Mouse (Mus musculus): ENCODE results near the gene Amhr2. TPM values are rescaled to one million over a fixed set of nuclear protein-coding genes. Genes with fewer than 3 reads are reported as not detected.

The Amhr2 gene
- 4.9 and 5.7 TPM in 2 replicates for polyA plus RNA-seq (2015; fragmentation: Nextera tagmentation; extraction: Ambion mirVana)

GRCm38 (mm10) chr15:102445146-102445545, at the start of gene Amhr2:
TSS of gene Amhr2 (plus strand) at chr15:102445367.
- Histone ChIP-seq H3K4me1 (replicated peaks) (peaks cover 4% of the 10 kb centered on the region; the same call in 1 of the 2 replicates), H3K4me2 (no peak within 1 kb of the TSS), H3K9me3 (replicated peaks) (no peaks in the 10 kb centered on the region), H3K27ac (no peak within 1 kb of the TSS), H3K36me3 (no peaks in the 10 kb centered on the region), H3K4me3 (no peak within 1 kb of the TSS), H3K27me3 (no peaks in the 10 kb centered on the region), H3K9ac (no peak within 1 kb of the TSS)
- ATAC-seq (replicated peaks; ENCODE audit: insufficient number of reproducible peaks, insufficient read depth, low FRiP score, low read depth), result no peak
- WGBS, result 71% methylated on average over 8 of the region's 8 CpGs

- Histone ChIP-seq H3K9ac (no peak overlapping the region), H3K4me1 (replicated peaks) (peaks cover 17% of the 10 kb centered on the region), H3K27me3 (no peaks in the 10 kb centered on the region), H3K27ac (peak overlapping the region; percentile 94), H3K4me2 (peak overlapping the region; percentile 72), H3K9me3 (replicated peaks) (no peaks in the 10 kb centered on the region), H3K36me3 (no peaks in the 10 kb centered on the region), H3K4me3 (peak overlapping the region; percentile 58; the same call in 1 of the 2 replicates)
- WGBS, result 28% methylated on average over 5 of the region's 5 CpGs
- no peak for ATAC-seq (replicated peaks; ENCODE audit: insufficient number of reproducible peaks, insufficient read depth, low FRiP score, low read depth)
Observed at GRCm38 (mm10) chr15:102398629-102399028, 46.5 kb upstream of the Amhr2 start.

- peak overlapping the region; percentile 69 for H3K9ac ChIP-seq
- peak; percentile 92 for ATAC-seq (replicated peaks; ENCODE audit: insufficient number of reproducible peaks, insufficient read depth, low FRiP score, low read depth)
- 2% methylated on average over 34 of the region's 34 CpGs for WGBS
- H3K27me3 ChIP-seq, result no peaks in the 10 kb centered on the region
- H3K36me3 ChIP-seq, result no peaks in the 10 kb centered on the region
- peak overlapping the region; percentile 94 for H3K27ac ChIP-seq
- H3K4me2 ChIP-seq, result peak overlapping the region; percentile 72
- H3K4me1 ChIP-seq (replicated peaks), result peaks cover 18% of the 10 kb centered on the region
- H3K9me3 ChIP-seq (replicated peaks), result no peaks in the 10 kb centered on the region
- peak overlapping the region; percentile 58 for H3K4me3 ChIP-seq
Observed at GRCm38 (mm10) chr15:102399229-102400221, 45.6 kb upstream of the Amhr2 start.

- Histone ChIP-seq H3K36me3 (no peaks in the 10 kb centered on the region), H3K4me3 (peak overlapping the region; percentile 58; the same call in 1 of the 2 replicates), H3K4me1 (replicated peaks) (peaks cover 16% of the 10 kb centered on the region), H3K27me3 (no peaks in the 10 kb centered on the region), H3K27ac (peak overlapping the region; percentile 94), H3K4me2 (peak overlapping the region; percentile 72; the same call in 1 of the 2 replicates), H3K9ac (peak overlapping the region; percentile 69; the same call in 1 of the 2 replicates), H3K9me3 (replicated peaks) (no peaks in the 10 kb centered on the region)
- WGBS, result 79% methylated on average over 10 of the region's 10 CpGs
- no peak for ATAC-seq (replicated peaks; ENCODE audit: insufficient number of reproducible peaks, insufficient read depth, low FRiP score, low read depth)
Observed at GRCm38 (mm10) chr15:102400476-102401045, 44.6 kb upstream of the Amhr2 start.

- 69% methylated on average over 2 of the region's 2 CpGs for WGBS
- H3K36me3 ChIP-seq, result no peaks in the 10 kb centered on the region
Observed at GRCm38 (mm10) chr15:102401278-102401677, 43.9 kb upstream of the Amhr2 start.

GRCm38 (mm10) chr15:102402210-102402609, 43.0 kb upstream of the Amhr2 start:
- Histone ChIP-seq H3K4me2 (no peak overlapping the region), H3K9me3 (replicated peaks) (no peaks in the 10 kb centered on the region), H3K4me3 (no peak overlapping the region), H3K27me3 (no peaks in the 10 kb centered on the region), H3K36me3 (no peaks in the 10 kb centered on the region), H3K4me1 (replicated peaks) (peaks cover 19% of the 10 kb centered on the region), H3K27ac (no peak overlapping the region), H3K9ac (no peak overlapping the region)
- 100% methylated on average over 3 of the region's 3 CpGs for WGBS
- ATAC-seq (replicated peaks; ENCODE audit: insufficient number of reproducible peaks, insufficient read depth, low FRiP score, low read depth), result no peak

More at GRCm38 (mm10) chr15:102401278-102401677, 43.9 kb upstream of the Amhr2 start:
- no peak overlapping the region for H3K4me2 ChIP-seq
- ATAC-seq (replicated peaks; ENCODE audit: insufficient number of reproducible peaks, insufficient read depth, low FRiP score, low read depth), result no peak
- H3K9me3 ChIP-seq (replicated peaks), result no peaks in the 10 kb centered on the region
- H3K4me3 ChIP-seq, result no peak overlapping the region
- H3K27ac ChIP-seq, result no peak overlapping the region
- H3K4me1 ChIP-seq (replicated peaks), result peaks cover 16% of the 10 kb centered on the region
- no peaks in the 10 kb centered on the region for H3K27me3 ChIP-seq
- no peak overlapping the region for H3K9ac ChIP-seq

GRCm38 (mm10) chr15:102404608-102405488, 40.3 kb upstream of the Amhr2 start:
- peak overlapping the region; percentile 77 for H3K4me2 ChIP-seq
- no peak; the same call in 1 of the 2 replicates for ATAC-seq (replicated peaks; ENCODE audit: insufficient number of reproducible peaks, insufficient read depth, low FRiP score, low read depth)
- 16% methylated on average over 34 of the region's 34 CpGs for WGBS
- peak overlapping the region; percentile 79 for H3K4me3 ChIP-seq
- peaks cover 36% of the 10 kb centered on the region for H3K4me1 ChIP-seq (replicated peaks)
- H3K9ac ChIP-seq, result peak overlapping the region; percentile 77
- no peaks in the 10 kb centered on the region for H3K9me3 ChIP-seq (replicated peaks)
- no peaks in the 10 kb centered on the region for H3K27me3 ChIP-seq
- peaks cover 23% of the 10 kb centered on the region for H3K36me3 ChIP-seq
- H3K27ac ChIP-seq, result peak overlapping the region; percentile 100

GRCm38 (mm10) chr15:102405489-102406195, 39.5 kb upstream of the Amhr2 start, which contains the start of gene Sp1:
TSS of gene Sp1 (plus strand) at chr15:102406143.
- Histone ChIP-seq H3K4me3 (peak within 1 kb of the TSS; percentile 79), H3K9me3 (replicated peaks) (no peaks in the 10 kb centered on the region), H3K9ac (peak within 1 kb of the TSS; percentile 90), H3K27ac (peak within 1 kb of the TSS; percentile 100), H3K27me3 (no peaks in the 10 kb centered on the region), H3K4me2 (peak within 1 kb of the TSS; percentile 77), H3K36me3 (peaks cover 31% of the 10 kb centered on the region), H3K4me1 (replicated peaks) (peaks cover 40% of the 10 kb centered on the region)
- under 1% methylated on average over 38 of the region's 38 CpGs for WGBS
- ATAC-seq (replicated peaks; ENCODE audit: insufficient number of reproducible peaks, insufficient read depth, low FRiP score, low read depth), result peak; percentile 94

- no peaks in the 10 kb centered on the region for H3K27me3 ChIP-seq
- ATAC-seq (replicated peaks; ENCODE audit: insufficient number of reproducible peaks, insufficient read depth, low FRiP score, low read depth), result peak; percentile 90
- peak overlapping the region; percentile 100 for H3K27ac ChIP-seq
- under 1% methylated on average over 48 of the region's 69 CpGs for WGBS
- peak overlapping the region; percentile 90 for H3K9ac ChIP-seq
- H3K4me1 ChIP-seq (replicated peaks), result peaks cover 41% of the 10 kb centered on the region
- peak overlapping the region; percentile 79 for H3K4me3 ChIP-seq
- H3K9me3 ChIP-seq (replicated peaks), result no peaks in the 10 kb centered on the region
- peaks cover 32% of the 10 kb centered on the region for H3K36me3 ChIP-seq
- peak overlapping the region; percentile 58 for H3K4me2 ChIP-seq
Observed at GRCm38 (mm10) chr15:102406196-102406911, 38.8 kb upstream of the Amhr2 start.

Measured in heart, embryonic 15.5 days (tissue).